Mouse (Mus musculus): ENCODE measurements at regions not wholly inside any gene's neighbourhood (a gene's known extent, or its start where the extent isn't known, plus 50 kb on each side); places are given as distances from the start of the nearest gene placed in this dataset.
A peak's percentile ranks its signal among the peaks of the same experiment; 100 is the strongest.

DNA sequence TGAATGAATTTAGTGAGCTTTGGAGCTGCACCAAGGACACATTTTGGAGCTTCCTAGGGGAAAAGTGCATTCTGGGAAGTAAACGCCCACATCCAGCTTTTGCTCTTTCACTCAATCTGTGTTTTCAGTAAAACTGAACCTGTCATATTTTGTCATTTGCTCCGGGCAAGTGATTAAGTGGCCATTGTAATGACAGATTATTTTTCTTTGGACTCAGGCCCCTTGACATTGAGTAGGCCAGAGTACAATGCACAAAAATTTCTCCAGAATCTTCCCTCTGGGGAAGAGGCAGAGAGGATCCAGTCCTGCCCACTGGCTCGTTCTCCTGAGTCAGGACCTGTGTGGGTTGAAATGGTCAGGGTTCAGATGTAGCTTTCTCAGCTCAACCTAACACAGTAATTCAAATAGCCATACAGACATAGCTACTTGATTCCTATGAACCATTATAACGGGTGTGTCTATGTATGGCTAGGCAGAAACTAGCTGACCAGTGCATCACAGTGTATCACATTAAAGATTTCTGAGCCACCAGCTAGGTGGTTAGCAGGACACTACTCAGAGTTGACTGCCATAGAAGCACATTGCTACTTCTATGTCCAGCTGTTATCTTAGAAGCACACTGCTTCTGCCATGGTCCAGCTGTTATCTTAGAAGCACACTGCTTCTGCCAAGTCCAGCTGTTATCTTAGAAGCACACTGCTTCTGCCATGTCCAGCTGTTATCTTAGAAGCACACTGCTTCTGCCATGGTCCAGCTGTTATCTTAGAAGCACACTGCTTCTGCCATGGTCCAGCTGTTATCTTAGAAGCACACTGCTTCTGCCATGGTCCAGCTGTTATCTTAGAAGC is 129.9 kb downstream of the Mtx2 start:
- Histone ChIP-seq H3K4me1 (ENCODE audit: control insufficient read depth, insufficient read depth, low read length) (no peaks in the 10 kb centered on the region), H3K27ac (ENCODE audit: insufficient read depth, low read length) (no peak overlapping the region), H3K4me3 (ENCODE audit: insufficient read depth, low read length) (no peak overlapping the region)
- TF ChIP-seq CTCF (IDR thresholded peaks at IDR 0.05; ENCODE audit: extremely low read depth, insufficient read depth, low read length) (no peak), POLR2A (IDR thresholded peaks at IDR 0.05; ENCODE audit: extremely low read depth, insufficient read depth, low read length) (no peak)

DNA sequence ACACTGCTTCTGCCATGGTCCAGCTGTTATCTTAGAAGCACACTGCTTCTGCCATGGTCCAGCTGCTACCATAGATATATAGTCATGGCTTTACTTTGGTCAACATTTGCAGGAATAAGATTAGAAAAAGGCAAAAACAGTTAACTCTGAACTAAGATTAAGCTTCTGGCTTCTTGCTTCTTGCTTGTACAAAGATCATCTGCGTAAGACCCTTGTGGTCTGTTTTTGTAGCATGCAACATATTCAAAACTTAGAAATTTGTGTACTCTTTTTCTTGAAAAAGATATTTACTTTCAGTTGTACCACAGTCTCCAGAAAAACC is 130.5 kb downstream of the Mtx2 start:
- TF ChIP-seq POLR2A (IDR thresholded peaks at IDR 0.05; ENCODE audit: extremely low read depth, insufficient read depth, low read length) (no peak), CTCF (IDR thresholded peaks at IDR 0.05; ENCODE audit: extremely low read depth, insufficient read depth, low read length) (no peak)
- Histone ChIP-seq H3K4me3 (ENCODE audit: insufficient read depth, low read length) (no peak overlapping the region), H3K27ac (ENCODE audit: insufficient read depth, low read length) (no peak overlapping the region), H3K4me1 (ENCODE audit: control insufficient read depth, insufficient read depth, low read length) (no peaks in the 10 kb centered on the region)

DNA sequence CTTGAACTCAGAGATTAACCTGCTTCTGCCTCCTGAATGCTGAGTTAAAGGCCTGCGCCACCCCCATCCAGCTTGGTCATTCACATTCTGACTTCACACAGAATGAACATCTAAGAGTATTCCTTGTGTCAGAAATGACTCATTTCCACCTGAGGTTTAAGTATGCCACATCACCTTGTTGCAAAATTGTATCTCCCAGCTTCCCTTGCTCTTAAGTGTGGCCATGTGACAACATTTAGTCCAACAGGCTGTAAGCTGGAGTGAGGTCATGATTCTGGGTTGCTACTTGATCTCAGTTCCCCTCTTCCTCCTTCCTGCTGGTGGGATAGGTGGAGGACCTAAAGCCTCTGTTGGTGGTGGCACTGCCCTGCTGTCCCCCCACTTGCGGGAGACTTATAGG is 131.0 kb downstream of the Mtx2 start:
- H3K4me3 ChIP-seq (ENCODE audit: insufficient read depth, low read length), result no peak overlapping the region
- no peak for TF ChIP-seq POLR2A (IDR thresholded peaks at IDR 0.05; ENCODE audit: extremely low read depth, insufficient read depth, low read length)
- no peak for TF ChIP-seq CTCF (IDR thresholded peaks at IDR 0.05; ENCODE audit: extremely low read depth, insufficient read depth, low read length)
- H3K27ac ChIP-seq (ENCODE audit: insufficient read depth, low read length), result no peak overlapping the region
- H3K4me1 ChIP-seq (ENCODE audit: control insufficient read depth, insufficient read depth, low read length), result no peaks in the 10 kb centered on the region

DNA sequence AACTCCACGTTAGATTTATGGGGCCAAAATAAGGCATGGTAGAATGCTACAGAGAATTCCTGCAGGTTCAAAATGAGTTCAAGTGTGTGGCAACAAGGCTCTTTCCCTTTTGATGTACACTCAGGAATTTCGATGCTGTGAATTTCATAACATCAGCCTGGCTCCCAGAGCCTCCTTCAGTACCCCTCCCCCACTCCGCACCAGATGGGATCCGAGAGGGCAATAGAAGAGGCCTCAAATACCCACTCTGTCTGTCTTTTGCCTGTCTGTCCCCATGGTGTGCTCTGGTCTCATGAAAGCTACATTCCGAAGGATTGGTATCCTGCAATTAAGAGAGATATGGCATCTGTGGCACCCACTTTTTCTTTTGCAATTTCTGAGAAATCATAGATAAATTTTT is 134.3 kb downstream of the Mtx2 start:
- TF ChIP-seq POLR2A (IDR thresholded peaks at IDR 0.05; ENCODE audit: extremely low read depth, insufficient read depth, low read length) (no peak), CTCF (IDR thresholded peaks at IDR 0.05; ENCODE audit: extremely low read depth, insufficient read depth, low read length) (no peak)
- no peaks in the 10 kb centered on the region for H3K4me1 ChIP-seq (ENCODE audit: control insufficient read depth, insufficient read depth, low read length)

DNA sequence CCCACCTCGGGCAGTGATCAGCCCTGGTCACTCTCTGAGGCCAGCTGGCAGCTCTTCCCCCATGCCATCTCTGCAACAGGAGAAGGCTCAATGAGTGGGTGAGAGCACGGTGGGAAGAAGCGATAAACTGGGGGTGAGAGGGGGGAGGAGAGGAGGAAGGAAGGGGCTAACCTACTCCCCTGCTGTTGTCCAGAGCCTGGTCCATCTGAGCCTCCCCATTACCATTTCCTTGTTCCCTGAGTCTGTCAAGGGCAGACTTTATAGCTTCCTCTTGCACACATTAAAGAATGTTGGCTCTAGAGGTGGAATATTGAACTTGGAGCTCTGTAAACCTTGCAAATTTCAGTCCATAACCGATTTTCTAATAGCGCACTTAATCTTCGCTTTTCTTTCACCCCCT is 136.8 kb downstream of the Mtx2 start:
- Histone ChIP-seq H3K4me3 (ENCODE audit: insufficient read depth, low read length) (no peak overlapping the region), H3K27ac (ENCODE audit: insufficient read depth, low read length) (no peak overlapping the region), H3K4me1 (ENCODE audit: control insufficient read depth, insufficient read depth, low read length) (no peaks in the 10 kb centered on the region)
- TF ChIP-seq POLR2A (IDR thresholded peaks at IDR 0.05; ENCODE audit: extremely low read depth, insufficient read depth, low read length), result no peak
- TF ChIP-seq CTCF (IDR thresholded peaks at IDR 0.05; ENCODE audit: extremely low read depth, insufficient read depth, low read length), result no peak

More for the DNA sequence above, 134.3 kb downstream of the Mtx2 start:
- Histone ChIP-seq H3K27ac (ENCODE audit: insufficient read depth, low read length) (no peak overlapping the region), H3K4me3 (ENCODE audit: insufficient read depth, low read length) (no peak overlapping the region)

DNA sequence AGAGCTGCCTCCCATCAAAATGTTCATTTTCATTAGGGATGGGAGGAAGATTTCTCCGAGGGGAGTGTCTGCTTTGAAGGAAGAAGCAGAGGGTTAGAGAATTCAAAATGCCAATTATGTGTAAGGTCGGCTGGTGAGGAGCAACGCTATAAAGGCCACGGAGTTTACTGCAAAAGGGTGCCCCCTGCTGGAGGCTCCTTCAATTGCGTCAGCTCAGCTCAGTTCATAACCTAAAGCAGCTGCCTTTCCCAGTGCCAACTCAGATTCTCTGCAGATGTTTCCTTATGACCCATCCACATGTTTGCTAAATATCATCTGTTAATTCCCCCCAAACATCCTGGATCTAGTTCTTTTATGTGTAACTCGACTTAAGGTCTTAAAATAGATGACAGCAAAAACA is 138.8 kb downstream of the Mtx2 start:
- Histone ChIP-seq H3K4me3 (ENCODE audit: insufficient read depth, low read length) (no peak overlapping the region), H3K27ac (ENCODE audit: insufficient read depth, low read length) (no peak overlapping the region), H3K4me1 (ENCODE audit: control insufficient read depth, insufficient read depth, low read length) (no peaks in the 10 kb centered on the region)
- TF ChIP-seq POLR2A (IDR thresholded peaks at IDR 0.05; ENCODE audit: extremely low read depth, insufficient read depth, low read length), result no peak
- TF ChIP-seq CTCF (IDR thresholded peaks at IDR 0.05; ENCODE audit: extremely low read depth, insufficient read depth, low read length), result peak; percentile 75

DNA sequence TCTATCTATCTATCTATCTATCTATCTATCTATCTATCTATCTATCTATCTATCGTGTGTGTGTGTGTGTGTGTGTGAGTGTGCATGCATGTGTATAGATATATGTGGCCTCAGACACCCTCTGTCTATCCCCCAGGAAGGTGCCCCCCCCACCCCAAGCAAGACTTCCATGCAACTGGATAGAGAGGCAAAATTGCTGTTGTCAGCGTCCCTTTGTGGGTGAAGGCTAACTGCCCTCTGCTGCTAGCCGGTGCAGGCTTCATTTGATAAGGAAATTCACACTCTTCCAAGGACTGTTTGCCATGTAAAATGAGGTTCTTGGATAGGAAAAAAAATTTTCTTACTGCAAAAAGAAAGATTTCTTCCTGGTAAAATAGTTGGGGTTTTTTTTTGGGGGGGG is 139.4 kb downstream of the Mtx2 start:
- H3K4me3 ChIP-seq (ENCODE audit: insufficient read depth, low read length), result no peak overlapping the region
- H3K27ac ChIP-seq (ENCODE audit: insufficient read depth, low read length), result no peak overlapping the region
- TF ChIP-seq CTCF (IDR thresholded peaks at IDR 0.05; ENCODE audit: extremely low read depth, insufficient read depth, low read length), result no peak
- no peaks in the 10 kb centered on the region for H3K4me1 ChIP-seq (ENCODE audit: control insufficient read depth, insufficient read depth, low read length)

DNA sequence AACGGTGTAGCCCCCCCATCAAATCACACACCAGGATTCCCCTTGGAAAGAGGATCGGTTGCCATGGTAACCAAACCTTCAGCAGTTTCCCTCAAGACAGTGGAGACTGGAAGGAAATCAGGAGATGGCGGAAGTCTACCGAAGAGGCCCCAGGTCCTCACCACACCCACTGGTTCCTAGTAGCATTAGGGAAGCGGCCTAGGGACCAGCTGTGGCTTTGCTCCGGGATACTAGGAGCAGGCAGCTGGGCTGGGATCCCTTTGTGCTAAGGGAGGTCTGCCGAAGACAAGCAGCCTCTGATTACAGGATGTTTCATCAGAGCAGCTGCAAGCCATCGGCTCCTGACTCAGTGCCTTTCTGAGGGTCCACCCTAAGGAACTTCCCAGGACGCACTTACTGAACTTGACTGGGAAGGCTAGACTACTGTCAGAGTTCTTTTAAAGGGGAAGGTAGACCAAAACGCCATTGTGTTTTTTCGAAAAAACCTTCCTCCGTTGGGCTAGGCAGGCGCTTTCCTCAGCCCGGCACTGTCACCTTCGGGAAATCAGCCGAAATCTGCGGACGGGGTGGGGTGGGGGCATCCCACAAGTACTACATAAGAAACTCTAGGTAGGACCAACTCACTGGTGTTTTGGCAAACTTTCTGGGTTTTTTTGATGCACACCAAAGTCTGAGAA is 139.9 kb downstream of the Mtx2 start:
- H3K4me3 ChIP-seq (ENCODE audit: insufficient read depth, low read length), result no peak overlapping the region
- no peaks in the 10 kb centered on the region for H3K4me1 ChIP-seq (ENCODE audit: control insufficient read depth, insufficient read depth, low read length)
- no peak overlapping the region for H3K27ac ChIP-seq (ENCODE audit: insufficient read depth, low read length)
- TF ChIP-seq CTCF (IDR thresholded peaks at IDR 0.05; ENCODE audit: extremely low read depth, insufficient read depth, low read length), result no peak
- no peak for TF ChIP-seq POLR2A (IDR thresholded peaks at IDR 0.05; ENCODE audit: extremely low read depth, insufficient read depth, low read length)

DNA sequence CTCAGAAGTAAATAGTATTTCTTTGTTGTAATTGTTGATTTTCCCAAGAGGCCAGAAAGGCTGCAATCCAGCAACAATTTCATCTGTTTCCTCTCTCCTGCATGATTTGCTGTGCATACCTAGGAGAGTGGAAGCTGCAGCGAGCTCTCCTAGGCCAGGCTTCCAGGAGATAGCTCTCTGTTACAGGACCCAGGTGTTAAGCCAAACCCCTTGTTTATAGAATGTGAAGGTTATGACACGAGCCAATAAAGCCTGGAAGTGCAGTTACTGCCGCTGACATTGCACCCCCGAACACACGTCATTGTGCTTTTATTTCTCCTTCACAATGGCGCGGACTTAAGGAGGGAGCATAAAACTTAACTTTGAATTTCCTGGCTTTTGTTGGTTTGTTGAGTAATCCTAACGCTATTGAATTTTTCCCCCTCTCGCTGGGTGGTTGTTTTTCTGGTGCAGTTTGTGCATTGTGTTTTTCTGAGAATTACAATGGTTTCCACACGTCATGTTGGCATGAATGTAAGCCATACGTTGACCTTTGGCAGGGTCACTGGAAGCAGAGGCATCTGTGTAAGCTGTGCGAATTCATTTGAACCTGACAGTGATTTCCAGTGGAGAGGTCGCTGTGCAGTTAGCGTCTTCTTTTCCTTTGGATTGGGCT is 145.1 kb downstream of the Mtx2 start:
- no peak overlapping the region for H3K27ac ChIP-seq (ENCODE audit: insufficient read depth, low read length)
- TF ChIP-seq POLR2A (IDR thresholded peaks at IDR 0.05; ENCODE audit: extremely low read depth, insufficient read depth, low read length) (no peak), CTCF (IDR thresholded peaks at IDR 0.05; ENCODE audit: extremely low read depth, insufficient read depth, low read length) (no peak)
- H3K4me3 ChIP-seq (ENCODE audit: insufficient read depth, low read length), result no peak overlapping the region
- H3K4me1 ChIP-seq (ENCODE audit: control insufficient read depth, insufficient read depth, low read length), result no peaks in the 10 kb centered on the region

DNA sequence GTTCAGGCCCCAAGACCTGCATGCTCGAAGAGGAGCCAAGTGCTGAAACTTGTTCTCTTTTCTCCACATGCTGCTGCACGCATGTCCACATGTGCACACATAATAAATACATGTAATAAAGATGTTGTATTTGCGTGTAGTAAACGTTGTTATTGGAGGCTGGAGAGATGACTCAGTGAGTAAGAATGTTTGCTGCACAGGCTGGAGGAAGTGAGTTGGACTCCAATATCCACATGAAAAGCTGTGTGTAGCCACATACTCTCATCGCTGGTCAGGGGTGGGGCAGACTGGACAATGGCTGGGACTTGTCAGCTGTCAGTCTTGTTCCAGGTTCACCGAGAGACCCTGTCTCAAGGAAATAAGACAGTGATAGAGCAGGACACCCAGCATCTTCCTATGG is 147.8 kb downstream of the Mtx2 start:
- H3K4me1 ChIP-seq (ENCODE audit: control insufficient read depth, insufficient read depth, low read length), result no peaks in the 10 kb centered on the region
- H3K27ac ChIP-seq (ENCODE audit: insufficient read depth, low read length), result no peak overlapping the region
- TF ChIP-seq CTCF (IDR thresholded peaks at IDR 0.05; ENCODE audit: extremely low read depth, insufficient read depth, low read length), result no peak
- TF ChIP-seq POLR2A (IDR thresholded peaks at IDR 0.05; ENCODE audit: extremely low read depth, insufficient read depth, low read length), result no peak
- H3K4me3 ChIP-seq (ENCODE audit: insufficient read depth, low read length), result no peak overlapping the region
